Mouse (Mus musculus) B cell, adult 2 months (primary cell): Measurements from ENCODE around the gene Edem1.

Experiments
- DNase-seq, 2 experiments: peaks; one replicate each; pipeline ENCODE4 v3.0.0; 2022

Edem1 gene

GRCm38 (mm10) chr6:108828234-108828868 is at the start of gene Edem1:
TSS of gene Edem1 (plus strand) at chr6:108828641.
- peak; percentile 99 for DNase-seq

- peak; percentile 59 to 61 for DNase-seq
These were observed 46.6 kb upstream of the Edem1 start for GRCm38 (mm10) chr6:108781865-108782264.

GRCm38 (mm10) chr6:108782526-108783183 is 45.8 kb upstream of the Edem1 start, which contains the start of gene Arl8b:
TSS of gene Arl8b (plus strand) at chr6:108783099.
- peak; percentile 98 to 99 for DNase-seq

GRCm38 (mm10) chr6:108783184-108783881 is 45.1 kb upstream of the Edem1 start:
- peak; percentile 40 to 46 for DNase-seq

- DNase-seq, result no peak
These were observed 44.4 kb upstream of the Edem1 start for GRCm38 (mm10) chr6:108784056-108784455.

GRCm38 (mm10) chr6:108784796-108785195 is 43.6 kb upstream of the Edem1 start:
- DNase-seq, result peak; percentile 24 to 41

- no peak for DNase-seq
These were observed 42.9 kb upstream of the Edem1 start for GRCm38 (mm10) chr6:108785551-108785950.

GRCm38 (mm10) chr6:108791498-108791897 is 36.9 kb upstream of the Edem1 start:
- DNase-seq, result no peak

- no peak for DNase-seq
These were observed 32.5 kb upstream of the Edem1 start for GRCm38 (mm10) chr6:108795912-108796311.

- no peak for DNase-seq
These were observed 31.7 kb upstream of the Edem1 start for GRCm38 (mm10) chr6:108796706-108797105.

GRCm38 (mm10) chr6:108805194-108805593 is 23.2 kb upstream of the Edem1 start:
- DNase-seq, result no peak

- DNase-seq, result no peak
These were observed 22.6 kb upstream of the Edem1 start for GRCm38 (mm10) chr6:108805871-108806270.

GRCm38 (mm10) chr6:108807446-108807845 is 21.0 kb upstream of the Edem1 start:
- DNase-seq, result peak; percentile 63 to 67

- DNase-seq, result peak in 1 of 2 experiments; percentile 21
These were observed 19.7 kb upstream of the Edem1 start for GRCm38 (mm10) chr6:108808786-108809185.

GRCm38 (mm10) chr6:108810237-108810636 is 18.2 kb upstream of the Edem1 start:
- no peak for DNase-seq

- no peak for DNase-seq
These were observed 16.3 kb upstream of the Edem1 start for GRCm38 (mm10) chr6:108812134-108812533.

- no peak for DNase-seq
These were observed 10.9 kb upstream of the Edem1 start for GRCm38 (mm10) chr6:108817510-108817909.

GRCm38 (mm10) chr6:108824816-108825545 is 3.5 kb upstream of the Edem1 start:
- DNase-seq, result peak; percentile 57 to 63

GRCm38 (mm10) chr6:108826070-108826469 is 2.4 kb upstream of the Edem1 start:
- peak; percentile 27 to 46 for DNase-seq

GRCm38 (mm10) chr6:108827336-108827920 is 1.0 kb upstream of the Edem1 start:
- DNase-seq, result peak; percentile 51 to 58

GRCm38 (mm10) chr6:108828872-108829271 is 431 bp downstream of the Edem1 start:
- peak; percentile 56 to 61 for DNase-seq
